Mouse (Mus musculus): ENCODE measurements around the gene 4930562C15Rik. TPM values are rescaled to one million over a fixed set of nuclear protein-coding genes. Genes with fewer than 3 reads are reported as not detected.

Gene 4930562C15Rik
- total RNA-seq, 2 experiments from 2014 or later: not detected

- no peak for DNase-seq (ENCODE audit: low spot score in 2 of 2)
- intact Hi-C loops (cut with DNase I): no loop called here
Measured at GRCm38 (mm10) chr16:4850938-4851628, 15.9 kb downstream of the 4930562C15Rik start.

- DNase-seq (ENCODE audit: low spot score in 2 of 2): no peak
Measured at GRCm38 (mm10) chr16:4855046-4855650, 19.9 kb downstream of the 4930562C15Rik start.

GRCm38 (mm10) chr16:4861392-4861791 is 26.2 kb downstream of the 4930562C15Rik start:
- intact Hi-C loops (cut with DNase I): loop anchor here (10.0 kb wide), 1 partner anchor 97 kb away; no protein-coding TSS in a partner anchor
- no peak for DNase-seq (ENCODE audit: low spot score in 2 of 2)

More at GRCm38 (mm10) chr16:4855046-4855650, 19.9 kb downstream of the 4930562C15Rik start:
- intact Hi-C loops (cut with DNase I): no loop called here

GRCm38 (mm10) chr16:4862863-4863483 is 27.8 kb downstream of the 4930562C15Rik start:
- intact Hi-C loops (cut with DNase I): loop anchor here (10.0 kb wide), 1 partner anchor 98 kb away; no protein-coding TSS in a partner anchor
- DNase-seq (ENCODE audit: low spot score in 2 of 2): peak; percentile 61 to 65

- DNase-seq (ENCODE audit: low spot score in 2 of 2): no peak
- intact Hi-C loops (cut with DNase I): loop anchor here (10.0 kb wide), 1 partner anchor 99 kb away; no protein-coding TSS in a partner anchor
Measured at GRCm38 (mm10) chr16:4863742-4864141, 28.5 kb downstream of the 4930562C15Rik start.

GRCm38 (mm10) chr16:4866101-4866695 is 31.0 kb downstream of the 4930562C15Rik start:
- intact Hi-C loops (cut with DNase I): loop anchor here (10.0 kb wide), 1 partner anchor 101 kb away; no protein-coding TSS in a partner anchor

GRCm38 (mm10) chr16:4870490-4870889 is 35.3 kb downstream of the 4930562C15Rik start:
- intact Hi-C loops (cut with DNase I): no loop called here
- DNase-seq (ENCODE audit: low spot score in 2 of 2): no peak

More at GRCm38 (mm10) chr16:4866101-4866695, 31.0 kb downstream of the 4930562C15Rik start:
- DNase-seq (ENCODE audit: low spot score in 2 of 2): no peak

- DNase-seq (ENCODE audit: low spot score in 2 of 2): no peak
- intact Hi-C loops (cut with DNase I): no loop called here
Measured at GRCm38 (mm10) chr16:4871926-4872325, 36.7 kb downstream of the 4930562C15Rik start.

- intact Hi-C loops (cut with DNase I): no loop called here
- no peak for DNase-seq (ENCODE audit: low spot score in 2 of 2)
Measured at GRCm38 (mm10) chr16:4875198-4876032, 40.2 kb downstream of the 4930562C15Rik start.

- intact Hi-C loops (cut with DNase I): no loop called here
- DNase-seq (ENCODE audit: low spot score in 2 of 2): peak in 1 of 2 experiments; percentile 44
Measured at GRCm38 (mm10) chr16:4876033-4876680, 40.9 kb downstream of the 4930562C15Rik start.

GRCm38 (mm10) chr16:4877195-4877594 is 42.0 kb downstream of the 4930562C15Rik start:
- DNase-seq (ENCODE audit: low spot score in 2 of 2): no peak
- intact Hi-C loops (cut with DNase I): no loop called here

GRCm38 (mm10) chr16:4877701-4878100 is 42.5 kb downstream of the 4930562C15Rik start:
- no peak for DNase-seq (ENCODE audit: low spot score in 2 of 2)
- intact Hi-C loops (cut with DNase I): loop anchor here (2.0 kb wide), 1 partner anchor 35 kb away; no protein-coding TSS in a partner anchor

- no peak for DNase-seq (ENCODE audit: low spot score in 2 of 2)
- intact Hi-C loops (cut with DNase I): loop anchor here (2.0 kb wide), 1 partner anchor 34 kb away; no protein-coding TSS in a partner anchor
Measured at GRCm38 (mm10) chr16:4878192-4878885, 43.1 kb downstream of the 4930562C15Rik start.

GRCm38 (mm10) chr16:4879101-4879707 is 44.0 kb downstream of the 4930562C15Rik start:
- DNase-seq (ENCODE audit: low spot score in 2 of 2): peak; percentile 55 to 64
- intact Hi-C loops (cut with DNase I): loop anchor here (2.0 kb wide), 1 partner anchor 34 kb away; no protein-coding TSS in a partner anchor

GRCm38 (mm10) chr16:4879708-4880124 is 44.5 kb downstream of the 4930562C15Rik start:
- intact Hi-C loops (cut with DNase I): loop anchor here (1.0 to 2.0 kb wide), 2 partner anchors 33 to 85 kb away; partner anchors contain the start of gene Anks3
- peak; percentile 92 to 93 for DNase-seq (ENCODE audit: low spot score in 2 of 2)

GRCm38 (mm10) chr16:4880136-4880825 is 45.1 kb downstream of the 4930562C15Rik start, which contains the start of gene Ubald1:
Gene Ubald1, minus strand, starts transcription at chr16:4880315.
- intact Hi-C loops (cut with DNase I): loop anchor here (1.0 kb wide), 1 partner anchor 84 kb away; the partner anchor contains the start of gene Anks3

More at GRCm38 (mm10) chr16:4880136-4880825, 45.1 kb downstream of the 4930562C15Rik start, which contains the start of gene Ubald1:
- DNase-seq (ENCODE audit: low spot score in 2 of 2): peak; percentile 96 to 98

All from left cerebral cortex, postnatal 36 days (tissue).